Mouse (Mus musculus) forebrain, embryonic 14.5 days (tissue): ENCODE measurements at regions not wholly inside any gene's neighbourhood (a gene's known extent, or its start where the extent isn't known, plus 50 kb on each side); places are given as distances from the start of the nearest gene placed in this dataset.

ENCODE experiments used
- ATAC-seq: fragments of 200-750 bp; cut with Nextera tagmentation; 2 replicates; pipeline ENCODE4 v1.8.0; 2017; ENCODE audit warnings: mild to moderate bottlenecking, moderate library complexity
- DNase-seq: peaks from one replicate; pipeline ENCODE4 v3.0.0-alpha.2; 2015; ENCODE audit warnings: low spot score
- H3K27ac ChIP-seq: fragments of 300-500 bp; sonication (generic); 2 replicates; pipeline ENCODE4 v1.5.1; 2014; ENCODE audit warnings: low read depth, mild to moderate bottlenecking, control low read depth, low read length, moderate library complexity
- H3K27me3 ChIP-seq: fragments of 300-500 bp; sonication (generic); replicated peaks from 2 replicates; pipeline ENCODE4 v1.6.1; 2014; ENCODE audit warnings: low read length, control low read depth, mixed read lengths; ENCODE audit not compliant: control insufficient read depth, insufficient read depth
- H3K36me3 ChIP-seq: fragments of 300-500 bp; sonication (generic); 2 replicates; pipeline ENCODE4 v1.6.1; 2014; ENCODE audit warnings: low read length, control low read depth; ENCODE audit not compliant: control insufficient read depth, insufficient read depth
- H3K4me1 ChIP-seq: fragments of 300-500 bp; sonication (generic); 2 replicates; pipeline ENCODE4 v1.6.1; 2014; ENCODE audit warnings: antibody characterized with exemption, low read length, control low read depth; ENCODE audit not compliant: control insufficient read depth, insufficient read depth
- H3K4me2 ChIP-seq: fragments of 300-500 bp; sonication (generic); 2 replicates; pipeline ENCODE4 v1.6.1; 2014; ENCODE audit warnings: mild to moderate bottlenecking, control low read depth, low read length
- H3K4me3 ChIP-seq: fragments of 300-500 bp; sonication (generic); 2 replicates; pipeline ENCODE4 v1.5.1; 2014; ENCODE audit warnings: low read depth, low read length, control low read depth
- H3K9ac ChIP-seq: fragments of 300-500 bp; sonication (generic); 2 replicates; pipeline ENCODE4 v1.6.1; 2014; ENCODE audit warnings: mild to moderate bottlenecking, low read length, control low read depth, moderate library complexity
- H3K9me3 ChIP-seq: fragments of 300-500 bp; sonication (generic); replicated peaks from 2 replicates; pipeline ENCODE4 v1.6.1; 2016; ENCODE audit warnings: low read length, control low read depth, mixed read lengths; ENCODE audit not compliant: control insufficient read depth
- WGBS: fragments of 180-500 bp; shearing (Covaris S2); extraction: QIAGEN DNeasy Blood & Tissue Kit; methylation state at CpG from one replicate; pipeline ENCODE4 v1.1.7; 2014; 5-methylcytosine and 5-hydroxymethylcytosine counted together

DNA sequence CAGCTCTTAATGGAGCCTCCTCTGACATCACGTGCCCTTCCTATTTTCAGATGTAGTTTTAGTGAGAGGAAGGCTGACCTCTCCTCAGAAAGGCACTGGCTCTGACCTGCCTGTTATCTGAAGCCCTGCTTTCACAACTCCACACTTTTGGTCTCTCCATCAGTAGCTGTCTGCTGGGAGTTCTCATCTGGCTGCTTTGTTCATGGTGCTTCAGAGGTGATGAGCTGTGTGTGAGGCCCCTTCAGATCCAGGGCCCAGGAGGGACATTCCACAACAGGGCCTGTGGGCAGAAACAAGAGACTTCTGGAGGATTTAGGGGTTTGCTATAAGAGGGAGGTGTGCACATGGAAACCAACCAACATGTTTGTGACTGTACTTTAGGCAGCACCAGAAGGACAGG lies 50.8 kb upstream of the Fhl2 start:
- Histone ChIP-seq H3K9me3 (no peaks in the 10 kb centered on the region), H3K4me1 (no peaks in the 10 kb centered on the region), H3K36me3 (no peaks in the 10 kb centered on the region), H3K27ac (no peak overlapping the region), H3K27me3 (no peaks in the 10 kb centered on the region), H3K4me2 (no peak overlapping the region), H3K9ac (no peak overlapping the region), H3K4me3 (no peak overlapping the region)
- DNase-seq: no peak
- WGBS: 90% methylated on average over 1 of the region's 1 CpGs
- ATAC-seq: no peak

DNA sequence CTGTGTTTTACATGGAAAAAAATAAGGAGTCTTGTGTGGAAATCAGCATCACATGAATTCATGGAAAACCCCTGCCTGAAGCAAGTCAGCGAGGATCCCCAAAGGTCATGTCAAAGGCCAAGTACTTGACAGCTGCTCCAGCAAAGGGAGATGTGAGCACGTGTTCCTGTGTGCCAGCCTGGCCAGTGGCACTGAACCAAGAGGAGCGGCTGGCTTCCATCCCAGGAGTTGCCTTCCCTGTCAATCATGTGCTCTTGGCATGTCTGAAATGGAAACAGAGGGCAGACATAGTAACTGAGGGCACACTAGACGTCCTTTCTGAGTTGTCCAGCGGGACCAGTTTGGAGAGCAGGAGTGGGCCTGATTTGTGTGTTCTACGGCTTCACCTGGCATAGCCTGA lies 53.5 kb upstream of the Fhl2 start:
- Histone ChIP-seq H3K4me2 (no peak overlapping the region), H3K9me3 (no peaks in the 10 kb centered on the region), H3K4me3 (no peak overlapping the region), H3K9ac (no peak overlapping the region), H3K27ac (no peak overlapping the region), H3K27me3 (no peaks in the 10 kb centered on the region), H3K36me3 (no peaks in the 10 kb centered on the region), H3K4me1 (no peaks in the 10 kb centered on the region)
- WGBS: 82% methylated on average over 6 of the region's 6 CpGs
- no peak for ATAC-seq
- DNase-seq: peak; percentile 16

DNA sequence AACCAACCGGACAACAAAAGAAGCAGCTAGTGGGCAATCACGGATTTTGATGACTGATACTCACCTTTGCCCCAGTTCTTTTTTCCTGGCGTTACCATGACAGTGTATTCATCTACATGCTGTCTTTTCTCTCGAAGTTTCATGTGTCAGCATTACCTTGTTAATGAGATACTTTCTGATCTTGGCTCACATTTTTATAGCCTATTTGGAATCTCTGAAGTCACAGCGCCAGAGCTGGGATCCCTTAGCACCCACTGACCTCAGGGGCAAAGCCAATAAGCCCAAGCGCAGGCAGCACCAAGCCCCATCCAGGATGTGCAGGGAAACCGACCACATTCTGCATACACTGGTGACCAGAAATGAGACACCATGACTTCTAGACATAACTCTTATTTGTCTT lies 54.6 kb upstream of the Fhl2 start:
- H3K9me3 ChIP-seq: no peaks in the 10 kb centered on the region
- no peaks in the 10 kb centered on the region for H3K4me1 ChIP-seq
- H3K27me3 ChIP-seq: no peaks in the 10 kb centered on the region
- H3K27ac ChIP-seq: no peak overlapping the region
- ATAC-seq (no peak), DNase-seq (no peak)
- no peak overlapping the region for H3K4me2 ChIP-seq
- H3K36me3 ChIP-seq: no peaks in the 10 kb centered on the region
- H3K9ac ChIP-seq: no peak overlapping the region
- H3K4me3 ChIP-seq: no peak overlapping the region
- WGBS: 75% methylated on average over 7 of the region's 7 CpGs

DNA sequence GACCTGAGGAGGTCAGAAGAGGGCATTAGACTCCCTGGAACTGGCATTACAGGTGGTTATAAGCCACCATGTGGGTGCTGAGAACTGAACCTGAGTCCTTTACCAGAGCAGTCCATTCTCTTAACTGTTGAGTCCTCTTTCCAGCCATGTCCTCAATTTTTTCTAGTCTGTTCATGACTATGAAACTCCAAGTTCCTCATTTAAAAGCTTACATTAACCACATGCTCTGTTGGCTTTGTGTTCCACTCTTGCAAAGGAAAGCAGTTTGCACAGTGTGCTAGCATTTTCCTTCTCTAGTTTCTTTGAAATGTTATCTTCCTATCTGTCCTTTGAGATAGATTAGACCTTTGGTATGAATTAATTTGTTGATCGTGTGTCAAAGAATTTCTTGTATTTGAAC lies 57.3 kb upstream of the Fhl2 start:
- no peak overlapping the region for H3K9ac ChIP-seq
- no peaks in the 10 kb centered on the region for H3K4me1 ChIP-seq
- H3K4me2 ChIP-seq: no peak overlapping the region
- no peaks in the 10 kb centered on the region for H3K27me3 ChIP-seq
- H3K9me3 ChIP-seq: no peaks in the 10 kb centered on the region
- DNase-seq (no peak), ATAC-seq (no peak)
- no peak overlapping the region for H3K27ac ChIP-seq
- no peak overlapping the region for H3K4me3 ChIP-seq
- H3K36me3 ChIP-seq: no peaks in the 10 kb centered on the region
- WGBS: 94% methylated on average over 1 of the region's 1 CpGs

DNA sequence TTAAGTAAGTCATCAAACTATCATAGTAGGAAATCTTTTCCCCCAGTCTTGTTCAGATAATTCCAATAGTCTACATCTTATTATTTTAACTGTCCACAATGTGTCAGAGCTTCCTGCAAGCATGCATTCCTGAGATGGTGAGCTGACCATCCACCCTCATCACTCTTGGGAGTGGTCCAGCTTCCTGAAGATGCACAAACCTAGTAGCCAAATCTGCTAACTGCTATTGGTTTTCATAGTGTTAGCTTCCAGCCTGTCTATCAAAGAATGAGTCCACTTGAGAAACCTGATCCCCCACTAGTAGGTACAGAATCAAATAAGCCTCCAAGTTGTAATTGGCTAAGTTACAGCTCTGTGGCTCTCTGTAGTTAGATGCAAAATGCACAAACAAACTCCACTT lies 59.3 kb upstream of the Fhl2 start:
- DNase-seq (no peak), ATAC-seq (no peak)
- no peak overlapping the region for H3K4me2 ChIP-seq

DNA sequence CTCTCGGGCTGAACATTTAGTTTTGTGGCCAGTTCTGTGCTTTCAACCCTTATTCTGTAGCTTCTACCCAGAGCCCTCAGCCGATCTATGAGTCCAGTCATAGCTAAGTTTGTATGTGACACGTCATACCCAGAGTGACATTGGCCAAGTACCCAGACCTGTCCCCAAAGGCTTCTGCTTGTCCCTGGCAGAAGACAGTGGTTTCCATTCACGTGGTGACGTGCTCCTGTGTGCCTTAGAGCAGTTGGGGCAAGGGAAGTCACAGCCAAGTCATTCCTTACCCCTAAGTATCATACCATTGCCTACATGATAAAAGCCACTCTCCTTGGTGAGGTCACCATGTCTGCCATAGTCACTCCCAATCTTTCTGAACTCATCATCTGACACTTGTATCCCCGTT lies 61.1 kb upstream of the Fhl2 start:
- H3K27me3 ChIP-seq: no peaks in the 10 kb centered on the region
- no peaks in the 10 kb centered on the region for H3K9me3 ChIP-seq
- H3K27ac ChIP-seq: no peak overlapping the region
- DNase-seq (no peak), ATAC-seq (no peak)
- H3K9ac ChIP-seq: no peak overlapping the region
- no peaks in the 10 kb centered on the region for H3K4me1 ChIP-seq
- H3K4me2 ChIP-seq: no peak overlapping the region
- whole genome bisulfite sequencing: 84% methylated on average over 6 of the region's 6 CpGs
- no peaks in the 10 kb centered on the region for H3K36me3 ChIP-seq
- no peak overlapping the region for H3K4me3 ChIP-seq

More for the DNA sequence above, 59.3 kb upstream of the Fhl2 start:
- Histone ChIP-seq H3K27me3 (no peaks in the 10 kb centered on the region), H3K4me1 (no peaks in the 10 kb centered on the region), H3K9me3 (no peaks in the 10 kb centered on the region), H3K27ac (no peak overlapping the region), H3K9ac (no peak overlapping the region), H3K36me3 (no peaks in the 10 kb centered on the region), H3K4me3 (no peak overlapping the region)

DNA sequence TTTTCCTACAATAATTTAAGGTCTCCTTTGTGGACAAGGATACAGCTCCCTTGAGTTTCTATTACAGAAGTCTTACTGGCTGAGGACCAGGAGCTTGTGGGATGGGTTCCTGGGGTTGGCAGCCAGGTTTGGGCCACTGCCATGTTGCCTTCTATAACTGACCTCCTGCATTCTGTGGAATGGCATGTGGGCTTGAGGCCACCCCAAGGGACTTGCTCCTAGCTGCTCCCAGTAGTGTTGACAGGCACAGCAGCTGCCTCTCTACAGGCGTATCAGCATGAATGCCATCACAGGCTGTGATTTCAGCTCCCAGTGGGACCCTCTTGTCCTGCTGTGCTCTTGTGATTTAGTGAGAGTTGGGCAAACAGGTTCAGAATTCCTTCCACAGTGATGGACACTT lies 63.1 kb upstream of the Fhl2 start:
- no peak overlapping the region for H3K4me3 ChIP-seq
- H3K4me2 ChIP-seq: no peak overlapping the region
- H3K9ac ChIP-seq: no peak overlapping the region
- no peak for ATAC-seq
- H3K9me3 ChIP-seq: no peaks in the 10 kb centered on the region
- H3K4me1 ChIP-seq: no peaks in the 10 kb centered on the region
- no peaks in the 10 kb centered on the region for H3K27me3 ChIP-seq
- no peaks in the 10 kb centered on the region for H3K36me3 ChIP-seq
- no peak for DNase-seq
- 73% methylated on average over 1 of the region's 1 CpGs for WGBS
- no peak overlapping the region for H3K27ac ChIP-seq

DNA sequence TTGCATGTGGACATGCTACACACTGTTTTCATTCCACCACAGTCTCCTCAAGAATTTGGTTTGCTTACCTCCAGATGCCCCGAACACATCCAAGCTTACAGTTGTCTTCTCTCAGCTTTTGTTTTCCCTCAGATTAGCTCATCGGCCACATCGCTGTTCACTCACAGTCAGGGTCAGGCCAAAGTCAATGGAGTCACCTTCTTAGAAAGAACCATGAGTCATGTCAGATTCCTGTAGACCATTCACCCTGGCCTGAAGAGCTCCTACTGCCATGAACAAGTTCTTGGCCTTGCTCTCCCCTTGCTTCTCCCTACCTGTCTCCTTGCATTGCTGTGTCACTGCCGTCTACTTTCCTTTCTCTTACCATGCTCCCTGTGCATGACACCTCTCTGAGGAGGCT lies 63.7 kb upstream of the Fhl2 start:
- H3K9ac ChIP-seq: no peak overlapping the region
- no peak overlapping the region for H3K4me2 ChIP-seq
- H3K9me3 ChIP-seq: no peaks in the 10 kb centered on the region
- no peaks in the 10 kb centered on the region for H3K36me3 ChIP-seq
- no peak for DNase-seq
- 94% methylated on average over 4 of the region's 4 CpGs for WGBS
- ATAC-seq: no peak
- no peak overlapping the region for H3K27ac ChIP-seq
- no peaks in the 10 kb centered on the region for H3K4me1 ChIP-seq
- H3K27me3 ChIP-seq: no peaks in the 10 kb centered on the region
- H3K4me3 ChIP-seq: no peak overlapping the region

DNA sequence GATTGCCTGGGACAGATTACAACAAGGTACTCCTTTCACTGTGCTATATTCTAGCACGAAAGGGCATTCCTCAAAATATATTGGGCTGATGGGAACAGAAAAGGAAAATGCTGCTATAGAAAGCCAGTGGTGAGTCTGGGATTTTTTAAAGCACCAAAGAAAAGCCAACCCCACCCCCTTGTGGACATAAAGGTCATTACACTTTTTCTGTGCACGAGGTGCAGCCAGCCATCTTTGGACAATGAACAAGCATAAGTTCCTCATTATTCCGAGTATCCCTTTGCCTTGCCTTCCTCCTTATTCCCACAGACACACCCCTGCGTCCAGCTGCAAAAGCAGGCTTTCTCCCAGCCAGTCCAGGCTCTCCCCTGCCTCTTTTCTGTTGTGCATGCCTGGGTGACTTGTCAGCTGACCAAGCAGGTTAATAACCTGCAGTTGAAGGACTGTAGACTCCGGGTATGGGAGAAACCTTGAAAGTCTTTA lies 67.7 kb upstream of the Fhl2 start:
- no peak overlapping the region for H3K27ac ChIP-seq
- ATAC-seq (peak; percentile 74), DNase-seq (peak; percentile 86)
- H3K9me3 ChIP-seq: no peaks in the 10 kb centered on the region
- H3K4me2 ChIP-seq: peak overlapping the region; percentile 22; the same call in 1 of the 2 replicates
- no peak overlapping the region for H3K9ac ChIP-seq
- no peak overlapping the region for H3K4me3 ChIP-seq
- no peaks in the 10 kb centered on the region for H3K4me1 ChIP-seq
- no peaks in the 10 kb centered on the region for H3K36me3 ChIP-seq
- no peaks in the 10 kb centered on the region for H3K27me3 ChIP-seq
- WGBS: 23% methylated on average over 5 of the region's 5 CpGs
